Mouse (Mus musculus): Measurements from ENCODE around the gene Galnt9. TPM values are rescaled to one million over a fixed set of nuclear protein-coding genes. Genes with fewer than 3 reads are reported as not detected.

Gene Galnt9
- polyA plus RNA-seq, 1 experiment: not detected

- no peaks in the 10 kb centered on the region for H3K4me1 ChIP-seq (ENCODE audit: control insufficient read depth, insufficient read depth, insufficient read length, low read length)
- H3K27ac ChIP-seq (replicated peaks; ENCODE audit: low read depth, low read length): no peak overlapping the region
- H3K4me3 ChIP-seq (ENCODE audit: insufficient read depth, low read depth, low read length): no peak overlapping the region
Observed at GRCm38 (mm10) chr5:110664041-110664440, 119.9 kb downstream of the Galnt9 start.

- no peak overlapping the region for H3K4me3 ChIP-seq (ENCODE audit: insufficient read depth, low read depth, low read length)
- no peak overlapping the region for H3K27ac ChIP-seq (replicated peaks; ENCODE audit: low read depth, low read length)
- H3K4me1 ChIP-seq (ENCODE audit: control insufficient read depth, insufficient read depth, insufficient read length, low read length): no peaks in the 10 kb centered on the region
Observed at GRCm38 (mm10) chr5:110664750-110665269, 120.7 kb downstream of the Galnt9 start.

DNA sequence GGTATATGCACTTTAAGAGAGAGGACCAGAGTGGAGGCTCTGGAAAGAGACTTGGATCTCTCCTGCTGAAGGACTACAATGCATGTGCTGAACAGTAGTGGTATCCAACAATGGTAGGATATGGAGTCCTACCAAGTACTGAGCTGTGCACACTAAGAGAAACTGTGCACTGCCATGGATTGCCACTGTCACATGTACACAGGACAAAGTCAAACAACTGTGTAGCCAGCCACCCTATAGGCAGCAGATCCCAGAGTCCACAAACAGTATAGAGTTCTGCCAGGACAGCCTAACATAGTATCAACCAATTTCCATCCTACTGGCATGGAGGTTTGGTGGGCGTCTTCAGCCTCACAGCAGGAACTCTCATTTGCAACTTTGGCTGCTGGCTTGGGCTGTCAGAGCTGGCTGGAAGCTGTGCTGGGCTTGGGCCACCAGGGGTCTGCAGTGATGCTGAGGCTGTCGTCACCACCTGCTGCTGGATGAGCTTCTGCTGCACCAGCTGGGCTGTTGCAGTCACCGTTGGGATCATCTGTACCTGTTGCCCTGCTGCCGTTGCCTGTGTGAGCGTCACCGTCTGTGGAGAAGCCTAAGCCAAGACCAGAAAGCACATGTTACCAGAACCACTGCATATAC lies 121.4 kb downstream of the Galnt9 start:
- no peak overlapping the region for H3K4me3 ChIP-seq (ENCODE audit: insufficient read depth, low read depth, low read length)
- H3K4me1 ChIP-seq (ENCODE audit: control insufficient read depth, insufficient read depth, insufficient read length, low read length): no peaks in the 10 kb centered on the region
- no peak overlapping the region for H3K27ac ChIP-seq (replicated peaks; ENCODE audit: low read depth, low read length)

Other genes with a start within 250 kb of the Galnt9 start
- not detected in 2 replicates for gene P2rx2, start 201.1 kb upstream of the Galnt9 start, polyA plus RNA-seq (2012; ENCODE audit: insufficient read depth, insufficient read length, missing spikeins)
- not detected in 2 replicates for gene Lrcol1, start 199.6 kb upstream of the Galnt9 start, polyA plus RNA-seq (2012; ENCODE audit: insufficient read depth, insufficient read length, missing spikeins)
- gene Fbrsl1, start 95.9 kb upstream of the Galnt9 start, polyA plus RNA-seq (2012; ENCODE audit: insufficient read depth, insufficient read length, missing spikeins): 10.4 and 12.2 TPM in 2 replicates
- 9.0 and 11.1 TPM in 2 replicates for gene Noc4l, start 109.1 kb downstream of the Galnt9 start, polyA plus RNA-seq (2012; ENCODE audit: insufficient read depth, insufficient read length, missing spikeins)
- gene Ddx51, start 109.1 kb downstream of the Galnt9 start, polyA plus RNA-seq (2012; ENCODE audit: insufficient read depth, insufficient read length, missing spikeins): 3.6 and 3.8 TPM in 2 replicates
- 8.3 and 10.6 TPM in 2 replicates for gene Ep400, start 226.4 kb downstream of the Galnt9 start, polyA plus RNA-seq (2012; ENCODE audit: insufficient read depth, insufficient read length, missing spikeins)
- gene Pus1, start 236.3 kb downstream of the Galnt9 start, polyA plus RNA-seq (2012; ENCODE audit: insufficient read depth, insufficient read length, missing spikeins): 12.4 and 12.8 TPM in 2 replicates